ENCODE assay signal across 22 mouse cellular contexts in the genomic region with DNA sequence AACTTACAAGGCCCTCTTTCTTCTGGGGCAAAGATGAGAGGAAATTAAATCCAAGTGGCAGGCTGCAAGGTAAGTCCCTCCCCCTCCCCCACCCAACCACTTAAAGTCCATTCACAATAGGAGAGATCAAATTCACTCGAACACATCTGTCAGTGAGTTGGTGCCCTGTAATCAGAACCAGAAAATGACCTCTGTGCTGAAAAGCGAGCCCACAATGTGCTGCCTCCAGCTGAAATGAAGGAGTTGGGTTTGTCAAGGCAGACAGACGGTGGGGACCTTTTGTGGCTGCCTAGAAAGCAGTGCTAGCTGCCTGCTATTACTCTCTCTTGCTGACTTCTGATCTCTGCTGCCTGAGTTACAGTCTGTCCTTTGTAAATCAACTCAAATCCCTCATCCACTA. TPM values are rescaled to one million over a fixed set of nuclear protein-coding genes. Genes with fewer than 3 reads are reported as not detected.
DNase-seq lines count a peak whose midpoint lies in the region; ATAC-seq and TF ChIP-seq lines count a peak whose summit lies in the region.
"Had no signal": no experiment of that assay in that cellular context is flagged by ENCODE, and none has a peak within 500 bp of the region (broad histone marks: within the 10 kb centered on the region; RNA-seq: fewer than 3 reads in every experiment).

No protein-coding gene starts in this region.

- H3K36me3 ChIP-seq in ES-Bruce4 (ENCODE audit: control insufficient read depth, insufficient read depth, low read length, poor library complexity, severe bottlenecking) = no peaks in the 10 kb centered on the region
- no peaks in the 10 kb centered on the region for H3K36me3 ChIP-seq in embryonic facial prominence, embryonic 14.5 days (ENCODE audit: control insufficient read depth, insufficient read depth, low read length)
- H3K36me3 ChIP-seq: limb, embryonic 13.5 days; liver, embryonic 13.5 days; lung, embryonic 15.5 days had no signal

- H3K9ac ChIP-seq in ES-Bruce4 (ENCODE audit: low read depth, poor library complexity, severe bottlenecking) = no peak overlapping the region
- H3K9ac ChIP-seq in embryonic facial prominence, embryonic 14.5 days (ENCODE audit: low read depth, low read length) = no peak overlapping the region
- H3K9ac ChIP-seq: heart, embryonic 12.5 days; limb, embryonic 13.5 days; liver, embryonic 13.5 days; lung, embryonic 15.5 days had no signal

- intact Hi-C loops in left cerebral cortex, postnatal 4 days (cut with DNase I) = no loop called here

- no peak for TF ChIP-seq POLR2A in ES-Bruce4 (IDR thresholded peaks at IDR 0.05; ENCODE audit: insufficient read depth, low read length)

- H3K4me2 ChIP-seq in embryonic facial prominence, embryonic 14.5 days (ENCODE audit: low read depth, low read length) = no peak overlapping the region
- H3K4me2 ChIP-seq: heart, embryonic 12.5 days; limb, embryonic 13.5 days; liver, embryonic 13.5 days; lung, embryonic 15.5 days had no signal

- TF ChIP-seq CTCF in ES-Bruce4 (IDR thresholded peaks at IDR 0.05; ENCODE audit: low read depth, low read length) = no peak

- no peaks in the 10 kb centered on the region for H3K4me1 ChIP-seq in ES-Bruce4 (ENCODE audit: control insufficient read depth, insufficient read depth, low read length)
- H3K4me1 ChIP-seq in embryonic facial prominence, embryonic 14.5 days (ENCODE audit: control insufficient read depth, insufficient read depth, low read length) = peaks cover 4% of the 10 kb centered on the region; the same call in 1 of the 2 replicates
- H3K4me1 ChIP-seq: liver, embryonic 13.5 days; lung, embryonic 15.5 days had no signal

- peak; percentile 62; the same call in 1 of the 2 replicates for ATAC-seq in embryonic facial prominence, embryonic 14.5 days (ENCODE audit: low read depth)
- ATAC-seq: forebrain, embryonic 16.5 days; hindbrain, postnatal 0 days had no signal

- H3K9me3 ChIP-seq in ES-Bruce4 (replicated peaks; ENCODE audit: control insufficient read depth, insufficient read depth, low read length, poor library complexity, severe bottlenecking) = no peaks in the 10 kb centered on the region
- H3K9me3 ChIP-seq in embryonic facial prominence, embryonic 14.5 days (ENCODE audit: control insufficient read depth, low read length) = no peaks in the 10 kb centered on the region
- H3K9me3 ChIP-seq: heart, embryonic 12.5 days; limb, embryonic 13.5 days; liver, embryonic 13.5 days; lung, embryonic 15.5 days had no signal

- H3K27ac ChIP-seq in ES-Bruce4 (ENCODE audit: insufficient read depth, low read length) = peak overlapping the region; percentile 6
- H3K27ac ChIP-seq in embryonic facial prominence, embryonic 14.5 days (replicated peaks; ENCODE audit: low read depth, low read length) = 0 out of 2 replicates have a peak overlapping the region, but pooled peaks have one; percentile 2
- H3K27ac ChIP-seq: hindbrain, postnatal 0 days; left cerebral cortex, adult 2 months; liver, embryonic 13.5 days; lung, embryonic 15.5 days had no signal

- H3K4me3 ChIP-seq in ES-Bruce4 (ENCODE audit: low read depth, low read length) = no peak overlapping the region
- H3K4me3 ChIP-seq in embryonic facial prominence, embryonic 14.5 days (ENCODE audit: low read depth, low read length) = no peak overlapping the region
- H3K4me3 ChIP-seq: heart, embryonic 12.5 days; left cerebral cortex, adult 2 months; limb, embryonic 13.5 days; liver, embryonic 13.5 days; lung, embryonic 15.5 days had no signal

- no peaks in the 10 kb centered on the region for H3K27me3 ChIP-seq in ES-Bruce4 (ENCODE audit: control insufficient read depth, insufficient read depth, low read length, poor library complexity, severe bottlenecking)
- H3K27me3 ChIP-seq in embryonic facial prominence, embryonic 14.5 days (replicated peaks; ENCODE audit: control insufficient read depth, insufficient read depth, low read length) = no peaks in the 10 kb centered on the region
- H3K27me3 ChIP-seq: heart, embryonic 12.5 days; limb, embryonic 13.5 days; liver, embryonic 13.5 days; lung, embryonic 15.5 days had no signal

- peak; percentile 35 for DNase-seq in heart, adult 11 months
- no peak for DNase-seq in heart, adult 8-10 months (ENCODE audit: low spot score)
- peak; percentile 73 for DNase-seq in embryo, embryonic 10.5 days (ENCODE audit: low spot score)
- peak; percentile 49 for DNase-seq in embryonic facial prominence, embryonic 14.5 days (ENCODE audit: low spot score)
- no peak for DNase-seq in thymus, postnatal 10 days (ENCODE audit: low spot score in 2 of 2)
- DNase-seq in left cerebral cortex, postnatal 4 days = no peak
- no peak for DNase-seq in adrenal gland, postnatal 4 days (ENCODE audit: low spot score in 2 of 2)
- DNase-seq: cerebellum, adult 9-11 months; heart, postnatal 14 days; kidney, adult 11 months; kidney, postnatal 14 days; layer of hippocampus, adult 9-11 months; liver, embryonic 13.5 days; lung, postnatal 4 days; right cerebral cortex, postnatal 4 days had no signal

- no peak for TF ChIP-seq EP300 in ES-Bruce4 (IDR thresholded peaks at IDR 0.05; ENCODE audit: insufficient read depth, low read depth, low read length)

- 9% methylated on average over 3 of the region's 3 CpGs for WGBS in embryonic facial prominence, embryonic 14.5 days

RNA-seq across cellular contexts. Expression of a gene that starts 35.8 kb away (rescaled TPM):
- total RNA-seq in heart, adult 8-10 months (2022) = 10 to 100 TPM in 3 of 4 experiments, 1 to 10 TPM in 1; 8.5 to 11.6 (median 10.6) TPM
- polyA plus RNA-seq in ES-Bruce4 (2011; ENCODE audit: insufficient read depth, insufficient read length, low read depth, missing spikeins) = 11.0 and 12.7 TPM in 2 replicates
- polyA plus RNA-seq in embryonic facial prominence, embryonic 14.5 days (2014; fragmentation: Nextera tagmentation; extraction: Ambion mirVana) = 16.1 and 16.3 TPM in 2 replicates
- total RNA-seq in left cerebral cortex, postnatal 4 days (2021) = 10 to 100 TPM; 63.4 to 64.1 TPM
- total RNA-seq in adrenal gland, postnatal 4 days (2021) = 10 to 100 TPM; 28.6 to 34.4 TPM

Comparison
In these comparisons a context has a peak if more than half of its experiments do, and no peak if none do; other contexts are left out.
1. DNase-seq: peak in heart, adult 11 months (single experiment), embryo, embryonic 10.5 days (single experiment) and embryonic facial prominence, embryonic 14.5 days (single experiment); none in heart, adult 8-10 months (single experiment), thymus, postnatal 10 days (0 of 2), left cerebral cortex, postnatal 4 days (single experiment) and adrenal gland, postnatal 4 days (0 of 2).